Mouse (Mus musculus): ENCODE measurements around the gene Sox30. TPM values are rescaled to one million over a fixed set of nuclear protein-coding genes. Genes with fewer than 3 reads are reported as not detected.

The Sox30 gene
- total and polyA plus RNA-seq, 3 experiments = not detected

Other genes with a start within 250 kb of the Sox30 start
- gene Clint1, start 128.3 kb upstream of the Sox30 start, total RNA-seq (2012; rRNA removed) = 54.1 and 60.5 TPM in 2 replicates
- 98.5 and 104 TPM in 2 replicates for gene Clint1, start 128.3 kb upstream of the Sox30 start, total RNA-seq (2014; rRNA removed)
- 137 and 143 TPM in 2 replicates for gene Clint1, start 128.3 kb upstream of the Sox30 start, polyA plus RNA-seq (2012; ENCODE audit: insufficient read length, low read depth)
- gene Lsm11, start 35.4 kb upstream of the Sox30 start, total RNA-seq (2012; rRNA removed) = 12.8 and 13.1 TPM in 2 replicates
- 8.9 and 9.0 TPM in 2 replicates for gene Lsm11, start 35.4 kb upstream of the Sox30 start, total RNA-seq (2014; rRNA removed)
- gene Lsm11, start 35.4 kb upstream of the Sox30 start, polyA plus RNA-seq (2012; ENCODE audit: insufficient read length, low read depth) = 10.1 and 11.0 TPM in 2 replicates
- 32.7 and 38.7 TPM in 2 replicates for gene Thg1l, start 24.8 kb upstream of the Sox30 start, total RNA-seq (2012; rRNA removed)
- gene Thg1l, start 24.8 kb upstream of the Sox30 start, total RNA-seq (2014; rRNA removed) = 45.2 and 45.6 TPM in 2 replicates
- gene Thg1l, start 24.8 kb upstream of the Sox30 start, polyA plus RNA-seq (2012; ENCODE audit: insufficient read length, low read depth) = 60.0 and 68.7 TPM in 2 replicates
- 2.9 and 3.3 TPM in 2 replicates for gene Gm12166, start 72.0 kb downstream of the Sox30 start, total RNA-seq (2012; rRNA removed)
- 19.0 and 19.1 TPM in 2 replicates for gene Gm12166, start 72.0 kb downstream of the Sox30 start, total RNA-seq (2014; rRNA removed)
- 2.3 and 6.2 TPM in 2 replicates for gene Gm12166, start 72.0 kb downstream of the Sox30 start, polyA plus RNA-seq (2012; ENCODE audit: insufficient read length, low read depth)
- 3.0 and 3.5 TPM in 2 replicates for gene Adam19, start 75.7 kb downstream of the Sox30 start, total RNA-seq (2012; rRNA removed)
- gene Adam19, start 75.7 kb downstream of the Sox30 start, total RNA-seq (2014; rRNA removed) = 3.8 and 4.5 TPM in 2 replicates
- 7.0 and 9.0 TPM in 2 replicates for gene Adam19, start 75.7 kb downstream of the Sox30 start, polyA plus RNA-seq (2012; ENCODE audit: insufficient read length, low read depth)
- gene Nipal4, start 186.2 kb downstream of the Sox30 start, total RNA-seq (2012; rRNA removed) = 0.08 TPM in 2 replicates
- not detected in 2 replicates for gene Nipal4, start 186.2 kb downstream of the Sox30 start, total RNA-seq (2014; rRNA removed)
- not detected in 2 replicates for gene Nipal4, start 186.2 kb downstream of the Sox30 start, polyA plus RNA-seq (2012; ENCODE audit: insufficient read length, low read depth)